Mouse (Mus musculus) ES-CJ7 (cell line): ENCODE data around the gene Gm10801.
"Not testable (repeated sequence)": the region's sequence is repeated elsewhere in the genome, so short reads cannot be mapped to it uniquely, and the experiment has no call there.

Source experiments
- DNase-seq: peaks from one replicate; pipeline ENCODE4 v3.0.0; 2011; ENCODE audit warnings: low read depth, low spot score

Gm10801 gene

DNA sequence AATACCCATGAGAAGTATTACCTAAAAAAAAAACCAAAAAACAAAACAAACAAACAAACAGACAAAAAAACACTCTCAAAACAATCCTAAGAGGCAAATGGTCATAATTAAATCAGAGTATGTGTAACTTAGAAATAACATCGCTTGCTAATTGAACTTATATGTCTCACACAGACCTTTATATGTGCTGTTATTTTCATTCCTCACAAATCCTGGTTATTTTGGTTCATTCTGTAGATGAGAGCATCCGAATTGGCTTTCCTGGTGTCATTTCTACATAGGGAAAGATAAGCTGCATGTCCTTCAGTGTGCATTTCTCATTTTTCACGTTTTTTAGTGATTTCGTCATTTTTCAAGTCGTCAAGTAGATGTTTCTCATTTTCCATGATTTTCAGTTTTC lies at the start of gene Gm10801:
Gene Gm10801, plus strand, starts transcription at position 301 of the 400 bp plus-strand sequence.
- not testable (repeated sequence) for DNase-seq

GRCm38 (mm10) chr2:98667201-98667600 lies 5.2 kb downstream of the Gm10801 start, which contains the start of gene Gm10800:
Gm10800 (minus strand) TSS chr2:98667301.
- DNase-seq, result not testable (repeated sequence)

DNA sequence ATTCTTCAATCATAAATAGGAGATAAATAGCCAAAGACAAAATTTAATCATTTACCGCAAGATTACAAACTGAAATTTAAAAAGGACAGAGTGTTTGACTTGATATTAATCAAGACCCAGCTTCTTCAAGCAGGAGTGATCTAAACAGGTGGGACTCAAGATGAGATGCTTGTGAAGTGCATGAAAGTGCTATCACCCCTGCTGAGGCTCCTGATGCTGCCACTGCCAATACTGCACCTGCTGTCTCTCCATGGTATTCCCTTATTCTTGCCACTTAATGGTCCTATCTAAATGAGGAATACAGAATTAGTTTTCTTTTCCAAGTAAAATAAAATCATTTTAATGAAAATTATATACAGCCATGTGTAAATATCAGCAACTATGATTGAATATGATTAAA lies 35.5 kb downstream of the Gm10801 start:
- no peak for DNase-seq
